Mouse (Mus musculus): ENCODE data around the gene Apeh.

GRCm38 (mm10) chr9:108094998-108095411, 599 bp upstream of the Apeh start:
- no peak for TF ChIP-seq POLR2A (IDR thresholded peaks at IDR 0.05; ENCODE audit: borderline replicate concordance, extremely low read depth, low read depth, low read length)
- no peak for TF ChIP-seq CTCF (IDR thresholded peaks at IDR 0.05; ENCODE audit: insufficient read depth, low read length)

Data from lung, adult 2 months (tissue).